Mouse (Mus musculus): ENCODE results near the gene Epb41l3.

GRCm38 (mm10) chr17:69301552-69301951 lies 226.1 kb downstream of the Epb41l3 start:
- no peak for TF ChIP-seq MAFK (IDR thresholded peaks at IDR 0.05; ENCODE audit: insufficient read depth, low read depth, low read length)
- TF ChIP-seq ZC3H11A (IDR thresholded peaks at IDR 0.05; ENCODE audit: borderline replicate concordance, low read depth, low read length): no peak
- TF ChIP-seq HCFC1 (IDR thresholded peaks at IDR 0.05; ENCODE audit: borderline replicate concordance, insufficient read depth, low read length): no peak
- TF ChIP-seq ZNF384 (IDR thresholded peaks at IDR 0.05; ENCODE audit: low read depth, low read length): no peak

Measured in ES-E14 (cell line).